Mouse (Mus musculus): ENCODE data around the gene Glis1.

DNA sequence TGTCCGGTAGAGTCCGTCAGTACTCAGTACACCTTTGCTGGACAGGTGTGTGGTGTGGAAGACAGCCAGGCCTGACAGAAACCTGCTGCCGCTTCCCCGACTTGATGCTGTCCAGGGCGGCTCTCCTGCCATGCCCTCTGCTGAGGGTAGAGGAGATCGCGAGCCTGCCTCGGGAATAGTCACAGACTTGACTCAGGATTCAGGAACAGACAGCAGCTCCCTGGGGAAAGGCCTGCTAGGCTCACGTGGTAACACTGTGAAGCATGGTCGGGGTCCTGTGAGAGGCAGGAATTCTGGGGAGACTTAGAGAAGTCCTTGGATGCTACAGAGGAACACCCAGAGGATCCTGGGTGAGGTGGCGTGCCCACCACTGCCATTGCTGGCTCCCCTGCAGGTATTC is 34.4 kb downstream of the Glis1 start:
- TF ChIP-seq CTCF (IDR thresholded peaks at IDR 0.05; ENCODE audit: low read depth) (no peak), EP300 (IDR thresholded peaks at IDR 0.05; ENCODE audit: low read depth) (no peak)

All from heart, postnatal 0 days (tissue).